Mouse (Mus musculus): ENCODE data around the gene Kpna6.
A peak's percentile ranks its signal among the peaks of the same experiment; 100 is the strongest.

Gene Kpna6

DNA sequence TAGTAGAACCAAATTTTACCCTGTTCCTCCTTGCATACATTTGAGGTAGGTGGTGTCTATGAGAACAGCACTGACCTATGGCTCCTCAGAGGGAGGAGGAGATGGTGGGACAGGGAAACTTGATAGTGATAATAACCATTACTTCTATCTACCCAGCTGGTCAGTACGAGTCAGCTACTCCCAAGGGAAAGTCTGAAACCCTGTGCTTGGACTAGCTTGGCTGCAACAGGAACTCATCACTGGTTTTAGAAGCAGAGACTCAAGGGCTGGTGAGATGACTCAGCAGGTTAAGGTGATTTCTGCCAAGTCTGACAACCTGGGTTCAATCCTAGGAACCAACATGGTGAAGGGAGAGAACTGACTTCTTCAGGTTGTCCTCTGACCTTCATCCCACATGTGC lies 23.9 kb downstream of the Kpna6 start:
- no peak for DNase-seq (ENCODE audit: extremely low spot score)

GRCm38 (mm10) chr4:129645204-129645603 lies 27.4 kb downstream of the Kpna6 start:
- no peak for DNase-seq (ENCODE audit: extremely low spot score)

DNA sequence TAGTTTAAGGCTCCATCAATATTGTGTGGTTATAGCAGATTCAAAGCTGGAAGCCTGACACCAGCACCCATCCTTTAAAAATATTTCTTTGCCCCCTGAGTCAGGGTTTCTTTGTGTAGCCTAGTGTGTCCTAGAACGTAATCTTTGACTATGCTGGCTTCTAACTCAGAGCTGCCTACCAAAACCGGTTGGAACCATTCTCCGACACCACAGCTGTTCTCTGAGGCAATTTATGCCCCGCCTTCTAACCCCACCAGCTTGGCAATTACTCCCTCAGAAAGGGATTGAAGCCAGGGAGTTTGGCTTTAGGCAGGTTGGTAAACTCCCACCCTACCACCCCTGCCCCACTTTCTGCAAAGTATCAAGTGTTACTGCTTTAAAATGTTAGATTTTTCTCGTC lies 30.8 kb downstream of the Kpna6 start:
- no peak for DNase-seq (ENCODE audit: extremely low spot score)

DNA sequence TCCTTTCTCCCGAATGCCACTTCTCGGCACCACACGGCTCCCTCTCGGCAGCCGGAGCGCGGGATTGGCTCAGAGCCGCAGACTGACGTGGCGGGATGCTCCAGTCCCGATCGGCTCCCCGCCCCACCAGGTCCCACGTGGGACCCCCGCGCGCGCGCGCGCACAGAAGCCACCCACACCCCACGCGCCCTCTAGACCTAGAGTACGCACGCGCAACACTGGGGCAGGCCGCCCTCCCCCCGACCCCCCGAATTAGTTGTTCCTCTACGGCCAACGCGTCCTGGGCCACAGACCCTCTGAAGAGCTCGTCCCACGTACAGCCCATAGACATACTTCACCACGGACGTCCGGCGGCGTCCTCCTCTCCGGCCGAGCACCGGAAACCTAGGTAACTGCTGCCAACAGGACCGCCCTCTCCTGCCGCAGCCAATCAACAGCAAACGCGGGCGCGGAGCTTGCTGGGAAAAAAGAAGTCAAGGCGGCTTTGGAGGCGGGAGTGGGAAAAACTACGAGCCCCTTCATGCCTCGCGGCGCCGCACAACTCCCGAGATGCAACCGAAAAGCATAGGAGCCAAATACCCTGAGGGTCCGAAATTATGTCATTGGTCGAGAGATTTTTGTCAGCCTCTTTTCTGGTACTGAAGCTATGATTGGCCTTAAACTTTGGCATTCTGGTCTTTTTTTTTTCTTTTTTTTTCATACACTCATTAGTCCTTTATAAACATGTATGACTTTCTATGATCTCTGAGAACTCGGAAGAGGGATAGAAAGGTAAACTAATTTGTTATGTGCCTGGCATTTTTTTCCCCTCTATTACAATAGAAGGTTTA lies 31.7 kb downstream of the Kpna6 start, which contains the start of gene Txlna:
TSS of gene Txlna (minus strand) at position 428 of the 830 bp plus-strand sequence.
- DNase-seq (ENCODE audit: extremely low spot score) = peak; percentile 95

DNA sequence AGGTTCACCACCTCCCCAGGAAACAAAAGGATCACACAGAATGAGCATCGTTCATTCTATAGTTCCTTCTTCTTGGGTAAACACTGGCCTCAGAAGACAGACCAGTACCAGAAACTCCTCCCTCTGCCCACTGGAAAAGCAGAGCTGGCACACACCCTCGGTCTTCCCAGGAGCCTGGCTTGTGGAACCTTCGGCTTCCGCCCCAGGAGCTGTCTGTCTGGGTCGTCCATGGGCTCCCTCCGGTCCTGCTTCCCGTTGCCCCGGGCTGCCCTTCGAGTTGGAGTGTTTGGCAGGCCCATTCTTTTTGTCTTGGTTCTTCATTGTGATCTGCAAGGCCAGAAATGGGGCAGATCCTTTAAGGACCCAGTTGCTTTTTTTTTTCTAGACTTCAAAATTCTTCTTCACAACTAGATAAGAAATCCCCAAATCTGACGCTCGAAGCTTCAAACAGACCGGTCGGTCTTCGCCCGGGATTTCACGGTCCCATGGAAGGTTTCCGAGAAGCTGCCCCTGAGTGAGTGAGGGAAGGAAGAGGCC lies 32.4 kb downstream of the Kpna6 start:
- peak; percentile 8 for DNase-seq (ENCODE audit: extremely low spot score)

- DNase-seq (ENCODE audit: extremely low spot score) = no peak
Measured at GRCm38 (mm10) chr4:129639221-129639620, 33.3 kb downstream of the Kpna6 start.

DNA sequence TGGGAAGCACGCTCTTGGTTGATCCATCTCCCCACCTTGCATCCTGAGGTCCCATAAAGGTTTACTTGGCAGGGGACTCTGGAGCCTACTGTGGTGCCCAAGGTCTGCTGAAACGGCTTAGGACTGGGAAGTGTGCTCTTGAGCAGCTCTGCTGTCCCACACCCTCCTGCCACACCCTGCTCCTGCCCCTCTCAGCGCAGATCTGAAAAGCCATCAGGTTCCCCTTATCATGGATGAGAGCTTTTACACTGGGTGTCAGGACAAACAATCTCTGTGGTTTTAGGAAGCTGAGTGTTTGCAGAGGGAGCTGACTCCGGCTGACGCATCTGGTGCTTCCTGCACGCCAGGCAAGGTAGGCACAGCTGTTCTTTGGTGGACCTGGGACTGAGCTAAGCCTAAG lies 38.7 kb downstream of the Kpna6 start:
- DNase-seq (ENCODE audit: extremely low spot score) = no peak

DNA sequence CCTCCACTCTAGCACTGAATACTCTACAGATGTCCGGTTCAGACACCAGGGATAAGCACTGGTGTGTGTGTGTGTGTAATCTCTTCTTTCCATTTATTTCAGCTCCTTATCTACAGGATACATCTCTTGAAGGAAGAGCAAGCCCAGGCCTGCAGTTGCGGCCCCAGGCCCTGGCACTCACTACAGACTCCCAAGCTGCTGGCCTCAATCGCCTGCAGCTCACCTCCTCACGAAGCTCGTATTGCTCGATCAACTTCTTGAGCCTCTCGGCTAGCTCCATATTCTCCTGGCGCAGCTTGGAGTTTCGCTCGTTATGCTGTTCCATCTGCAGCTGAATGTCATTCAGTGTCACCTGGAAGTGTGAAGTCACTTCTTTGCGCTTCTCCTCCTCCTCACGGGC lies 40.7 kb downstream of the Kpna6 start:
- DNase-seq (ENCODE audit: extremely low spot score) = no peak

DNA sequence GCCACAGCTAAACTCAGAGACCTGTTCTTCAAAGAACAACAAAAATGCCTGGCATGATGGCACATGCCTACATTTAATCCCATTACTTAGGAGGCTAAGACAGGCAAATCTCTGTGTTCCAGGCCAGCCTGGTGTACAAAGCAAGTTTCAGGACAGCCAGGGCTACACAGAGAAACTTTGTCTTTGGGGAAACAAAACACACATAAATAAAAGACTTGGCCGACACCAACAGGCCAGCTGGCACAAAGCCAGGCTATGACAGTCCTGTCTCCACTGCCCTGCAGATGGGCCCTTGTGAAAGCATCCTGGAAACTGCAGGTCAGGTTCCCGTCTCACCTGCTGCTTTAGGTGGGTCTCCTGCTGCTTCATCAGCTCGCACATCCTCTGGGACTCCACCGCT lies 41.6 kb downstream of the Kpna6 start:
- DNase-seq (ENCODE audit: extremely low spot score) = no peak

- no peak for DNase-seq (ENCODE audit: extremely low spot score)
Measured at GRCm38 (mm10) chr4:129626035-129626434, 46.5 kb downstream of the Kpna6 start.

- no peak for DNase-seq (ENCODE audit: extremely low spot score)
Measured at GRCm38 (mm10) chr4:129625496-129625895, 47.1 kb downstream of the Kpna6 start.

DNA sequence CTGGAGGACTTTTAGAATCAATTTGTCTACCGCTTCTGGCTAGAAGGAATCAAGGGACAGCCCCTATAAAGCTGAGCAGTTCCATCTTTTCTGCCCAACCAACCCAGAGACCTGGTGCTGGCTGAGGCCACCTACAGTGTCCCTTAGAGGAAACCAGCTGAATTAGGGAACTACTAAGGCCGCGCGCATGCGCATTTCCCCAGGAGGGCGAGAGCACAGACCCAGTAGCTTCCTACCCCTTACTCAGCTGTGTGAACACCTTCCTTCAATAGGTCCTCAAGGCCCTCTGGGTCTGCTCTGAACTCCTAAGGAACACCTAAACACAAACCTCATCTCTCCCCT lies 47.6 kb downstream of the Kpna6 start:
- DNase-seq (ENCODE audit: extremely low spot score) = peak; percentile 69

DNA sequence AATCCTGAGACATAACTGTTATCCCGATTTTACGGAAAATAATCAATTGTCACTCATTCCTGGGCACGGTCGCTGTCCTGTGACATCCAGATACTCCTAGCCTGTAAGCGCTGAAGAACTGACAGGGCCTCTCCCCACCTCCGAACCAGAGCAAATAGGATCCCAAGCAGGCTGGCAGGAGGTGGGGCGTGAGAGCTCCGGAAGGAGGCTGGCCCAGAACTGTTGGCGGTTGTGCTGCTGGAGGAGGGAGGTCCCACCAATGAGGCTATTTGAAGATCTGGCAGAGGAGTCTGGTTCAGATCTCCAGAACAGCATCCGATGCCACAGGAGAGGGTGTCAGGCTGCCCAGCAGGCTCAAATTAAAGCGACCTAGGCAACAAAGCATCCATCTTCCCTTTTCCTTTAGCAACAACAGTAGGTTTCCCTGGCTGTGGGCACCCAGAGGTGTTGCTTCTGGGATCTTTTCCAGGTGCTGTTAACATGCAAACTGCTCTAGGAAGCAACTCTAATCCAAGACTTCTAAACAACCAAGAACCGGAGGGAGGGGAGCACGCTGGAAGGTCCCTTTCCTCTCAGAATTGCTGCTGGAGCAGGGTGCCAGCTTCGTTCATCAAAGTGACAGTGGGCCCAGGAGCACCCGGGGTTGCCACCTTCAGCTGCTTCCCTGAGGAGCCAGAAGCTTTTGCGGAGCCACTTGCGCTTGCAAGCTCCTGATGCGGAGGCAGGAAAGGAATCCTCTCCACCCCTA lies 48.1 kb downstream of the Kpna6 start:
- peak; percentile 85 for DNase-seq (ENCODE audit: extremely low spot score)

- peak; percentile 50 for DNase-seq (ENCODE audit: extremely low spot score)
Measured at GRCm38 (mm10) chr4:129623681-129624091, 48.9 kb downstream of the Kpna6 start, which contains the start of gene Ccdc28b. TSS of gene Ccdc28b (minus strand) at chr4:129623947.

- DNase-seq (ENCODE audit: extremely low spot score) = no peak
Measured at GRCm38 (mm10) chr4:129622803-129623535, 49.6 kb downstream of the Kpna6 start.

DNA sequence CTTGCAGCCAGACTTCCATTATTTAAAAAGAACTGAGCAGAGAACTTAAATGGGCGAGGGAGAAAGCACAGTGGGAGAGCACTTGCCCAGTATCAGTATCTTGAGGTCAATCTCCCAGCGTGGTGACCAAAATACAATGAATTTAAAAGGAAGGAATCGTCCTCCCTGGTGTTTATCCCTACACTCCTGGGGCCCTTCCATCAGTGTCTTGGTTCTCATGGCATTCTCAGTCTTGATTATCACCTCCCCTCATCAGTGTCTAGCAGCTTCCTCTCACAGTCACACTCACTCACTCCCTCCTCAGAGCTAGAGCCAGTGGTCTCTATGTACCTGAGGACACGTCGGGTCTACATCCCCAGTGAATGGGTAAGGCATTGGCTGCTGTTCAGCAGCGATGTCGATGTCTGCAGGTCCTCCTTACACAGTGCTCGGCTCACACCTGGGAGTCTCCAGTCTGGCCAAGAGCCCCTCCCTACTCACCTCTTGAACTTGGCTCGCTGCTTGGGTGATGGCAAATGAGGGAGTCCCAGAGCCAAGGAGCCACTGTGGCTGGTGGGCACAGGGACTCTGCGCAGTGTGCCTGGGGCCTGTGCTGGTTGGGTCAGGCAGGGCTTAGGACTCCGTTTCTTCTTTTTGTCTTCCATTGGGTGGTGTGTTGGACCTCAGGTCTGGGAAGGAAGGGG lies 50.3 kb downstream of the Kpna6 start:
- DNase-seq (ENCODE audit: extremely low spot score) = no peak

GRCm38 (mm10) chr4:129621283-129621841 lies 51.2 kb downstream of the Kpna6 start:
- no peak for DNase-seq (ENCODE audit: extremely low spot score)

GRCm38 (mm10) chr4:129620419-129621282 lies 51.9 kb downstream of the Kpna6 start:
- DNase-seq (ENCODE audit: extremely low spot score) = no peak

GRCm38 (mm10) chr4:129618786-129619691 lies 53.5 kb downstream of the Kpna6 start, which contains the start of gene Iqcc:
TSS of gene Iqcc (minus strand) at chr4:129619099.
- peak; percentile 90 for DNase-seq (ENCODE audit: extremely low spot score)
